Mouse (Mus musculus): ENCODE data around the gene Armt1. TPM values are rescaled to one million over a fixed set of nuclear protein-coding genes. Genes with fewer than 3 reads are reported as not detected.
A peak's percentile ranks its signal among the peaks of the same experiment; 100 is the strongest.

Gene Armt1
- polyA plus RNA-seq, 1 experiment from 2014 or later = 33.6 TPM

GRCm38 (mm10) chr10:4469406-4469805, 37.1 kb downstream of the Armt1 start:
- Histone ChIP-seq H3K4me3 (no peak overlapping the region), H3K36me3 (no peaks in the 10 kb centered on the region), H3K27me3 (ENCODE audit: low read depth, poor library complexity, severe bottlenecking) (no peaks in the 10 kb centered on the region), H3K27ac (no peak overlapping the region), H3K4me1 (peaks cover 7% of the 10 kb centered on the region; the same call in 1 of the 2 replicates), H3K9me3 (replicated peaks) (no peaks in the 10 kb centered on the region)
- 91% methylated on average over 3 of the region's 3 CpGs for WGBS
- no peak for DNase-seq (ENCODE audit: low spot score)

GRCm38 (mm10) chr10:4473591-4473993, 41.3 kb downstream of the Armt1 start:
- Histone ChIP-seq H3K9me3 (replicated peaks) (no peaks in the 10 kb centered on the region), H3K27ac (no peak overlapping the region), H3K4me3 (no peak overlapping the region), H3K27me3 (ENCODE audit: low read depth, poor library complexity, severe bottlenecking) (no peaks in the 10 kb centered on the region), H3K4me1 (no peaks in the 10 kb centered on the region), H3K36me3 (no peaks in the 10 kb centered on the region)
- WGBS = 69% methylated on average over 11 of the region's 11 CpGs
- DNase-seq (ENCODE audit: low spot score) = no peak

GRCm38 (mm10) chr10:4475431-4475830, 43.2 kb downstream of the Armt1 start:
- H3K4me3 ChIP-seq = no peak overlapping the region
- H3K36me3 ChIP-seq = no peaks in the 10 kb centered on the region
- WGBS = 94% methylated on average over 3 of the region's 3 CpGs
- no peak for DNase-seq (ENCODE audit: low spot score)
- no peaks in the 10 kb centered on the region for H3K9me3 ChIP-seq (replicated peaks)
- no peaks in the 10 kb centered on the region; the same call in 1 of the 2 replicates for H3K4me1 ChIP-seq
- H3K27me3 ChIP-seq (ENCODE audit: low read depth, poor library complexity, severe bottlenecking) = no peaks in the 10 kb centered on the region
- no peak overlapping the region for H3K27ac ChIP-seq

- 89% methylated on average over 5 of the region's 5 CpGs for WGBS
- no peak for DNase-seq (ENCODE audit: low spot score)
- Histone ChIP-seq H3K27me3 (ENCODE audit: low read depth, poor library complexity, severe bottlenecking) (no peaks in the 10 kb centered on the region), H3K9me3 (replicated peaks) (no peaks in the 10 kb centered on the region), H3K4me1 (peaks cover 11% of the 10 kb centered on the region), H3K36me3 (no peaks in the 10 kb centered on the region), H3K27ac (no peak overlapping the region), H3K4me3 (no peak overlapping the region)
Measured at GRCm38 (mm10) chr10:4476604-4477003, 44.3 kb downstream of the Armt1 start.

- peaks cover 22% of the 10 kb centered on the region for H3K4me1 ChIP-seq
- H3K4me3 ChIP-seq = no peak overlapping the region
- DNase-seq (ENCODE audit: low spot score) = peak; percentile 41
- no peaks in the 10 kb centered on the region for H3K27me3 ChIP-seq (ENCODE audit: low read depth, poor library complexity, severe bottlenecking)
- H3K27ac ChIP-seq = no peak overlapping the region
- 54% methylated on average over 3 of the region's 3 CpGs for WGBS
- H3K9me3 ChIP-seq (replicated peaks) = no peaks in the 10 kb centered on the region
- H3K36me3 ChIP-seq = no peaks in the 10 kb centered on the region
Measured at GRCm38 (mm10) chr10:4480929-4481328, 48.7 kb downstream of the Armt1 start.

- no peaks in the 10 kb centered on the region for H3K9me3 ChIP-seq (replicated peaks)
- WGBS = 86% methylated on average over 8 of the region's 8 CpGs
- no peak for DNase-seq (ENCODE audit: low spot score)
Measured at GRCm38 (mm10) chr10:4481695-4482094, 49.4 kb downstream of the Armt1 start.

GRCm38 (mm10) chr10:4482355-4482754, 50.1 kb downstream of the Armt1 start, which contains the start of gene Ccdc170:
Ccdc170 (plus strand) TSS chr10:4482502.
- no peaks in the 10 kb centered on the region for H3K9me3 ChIP-seq (replicated peaks)
- H3K27me3 ChIP-seq (ENCODE audit: low read depth, poor library complexity, severe bottlenecking) = no peaks in the 10 kb centered on the region
- DNase-seq (ENCODE audit: low spot score) = no peak
- WGBS = 49% methylated on average over 11 of the region's 11 CpGs
- H3K4me3 ChIP-seq = no peak within 1 kb of the TSS
- peak within 1 kb of the TSS; percentile 66 for H3K27ac ChIP-seq
- H3K36me3 ChIP-seq = no peaks in the 10 kb centered on the region
- H3K4me1 ChIP-seq = peaks cover 22% of the 10 kb centered on the region

More at GRCm38 (mm10) chr10:4481695-4482094, 49.4 kb downstream of the Armt1 start:
- H3K27me3 ChIP-seq (ENCODE audit: low read depth, poor library complexity, severe bottlenecking) = no peaks in the 10 kb centered on the region
- no peaks in the 10 kb centered on the region for H3K36me3 ChIP-seq
- peaks cover 22% of the 10 kb centered on the region for H3K4me1 ChIP-seq
- H3K4me3 ChIP-seq = no peak overlapping the region
- 0 out of 2 replicates have a peak overlapping the region, but pooled peaks have one; percentile 66 for H3K27ac ChIP-seq

GRCm38 (mm10) chr10:4483848-4484247, 51.6 kb downstream of the Armt1 start:
- WGBS = 91% methylated on average over 1 of the region's 1 CpGs
- no peak for DNase-seq (ENCODE audit: low spot score)
- Histone ChIP-seq H3K27me3 (ENCODE audit: low read depth, poor library complexity, severe bottlenecking) (no peaks in the 10 kb centered on the region), H3K36me3 (no peaks in the 10 kb centered on the region), H3K27ac (no peak overlapping the region), H3K4me1 (peaks cover 22% of the 10 kb centered on the region), H3K9me3 (replicated peaks) (no peaks in the 10 kb centered on the region), H3K4me3 (no peak overlapping the region)

GRCm38 (mm10) chr10:4484986-4485385, 52.7 kb downstream of the Armt1 start:
- no peaks in the 10 kb centered on the region for H3K36me3 ChIP-seq
- DNase-seq (ENCODE audit: low spot score) = no peak
- 73% methylated on average over 9 of the region's 9 CpGs for WGBS
- peaks cover 22% of the 10 kb centered on the region for H3K4me1 ChIP-seq
- H3K27me3 ChIP-seq (ENCODE audit: low read depth, poor library complexity, severe bottlenecking) = no peaks in the 10 kb centered on the region
- H3K4me3 ChIP-seq = no peak overlapping the region
- no peak overlapping the region for H3K27ac ChIP-seq
- H3K9me3 ChIP-seq (replicated peaks) = no peaks in the 10 kb centered on the region

GRCm38 (mm10) chr10:4489865-4490264, 57.6 kb downstream of the Armt1 start:
- Histone ChIP-seq H3K36me3 (no peaks in the 10 kb centered on the region), H3K4me3 (no peak overlapping the region), H3K27me3 (ENCODE audit: low read depth, poor library complexity, severe bottlenecking) (no peaks in the 10 kb centered on the region), H3K9me3 (replicated peaks) (no peaks in the 10 kb centered on the region), H3K4me1 (no peaks in the 10 kb centered on the region), H3K27ac (no peak overlapping the region)
- whole genome bisulfite sequencing = 82% methylated on average over 5 of the region's 5 CpGs
- DNase-seq (ENCODE audit: low spot score) = no peak

- no peak for DNase-seq (ENCODE audit: low spot score)
- 65% methylated on average over 3 of the region's 3 CpGs for WGBS
Measured at GRCm38 (mm10) chr10:4491281-4491680, 59.0 kb downstream of the Armt1 start.

GRCm38 (mm10) chr10:4492045-4492444, 59.8 kb downstream of the Armt1 start:
- Histone ChIP-seq H3K9me3 (replicated peaks) (no peaks in the 10 kb centered on the region), H3K27ac (no peak overlapping the region), H3K4me3 (no peak overlapping the region), H3K36me3 (no peaks in the 10 kb centered on the region), H3K27me3 (ENCODE audit: low read depth, poor library complexity, severe bottlenecking) (no peaks in the 10 kb centered on the region), H3K4me1 (no peaks in the 10 kb centered on the region)
- 41% methylated on average over 1 of the region's 1 CpGs for WGBS
- no peak for DNase-seq (ENCODE audit: low spot score)

More at GRCm38 (mm10) chr10:4491281-4491680, 59.0 kb downstream of the Armt1 start:
- no peaks in the 10 kb centered on the region for H3K4me1 ChIP-seq
- no peak overlapping the region for H3K27ac ChIP-seq
- no peaks in the 10 kb centered on the region for H3K9me3 ChIP-seq (replicated peaks)
- no peak overlapping the region for H3K4me3 ChIP-seq
- no peaks in the 10 kb centered on the region for H3K36me3 ChIP-seq
- no peaks in the 10 kb centered on the region for H3K27me3 ChIP-seq (ENCODE audit: low read depth, poor library complexity, severe bottlenecking)

- Histone ChIP-seq H3K36me3 (no peaks in the 10 kb centered on the region), H3K27me3 (ENCODE audit: low read depth, poor library complexity, severe bottlenecking) (no peaks in the 10 kb centered on the region), H3K4me3 (no peak overlapping the region), H3K4me1 (no peaks in the 10 kb centered on the region), H3K27ac (no peak overlapping the region), H3K9me3 (replicated peaks) (no peaks in the 10 kb centered on the region)
- 10% methylated on average over 4 of the region's 4 CpGs for WGBS
- DNase-seq (ENCODE audit: low spot score) = no peak
Measured at GRCm38 (mm10) chr10:4492909-4493308, 60.6 kb downstream of the Armt1 start.

- no peak for DNase-seq (ENCODE audit: low spot score)
- Histone ChIP-seq H3K4me1 (no peaks in the 10 kb centered on the region), H3K27ac (no peak overlapping the region), H3K27me3 (ENCODE audit: low read depth, poor library complexity, severe bottlenecking) (no peaks in the 10 kb centered on the region), H3K4me3 (no peak overlapping the region), H3K9me3 (replicated peaks) (no peaks in the 10 kb centered on the region), H3K36me3 (no peaks in the 10 kb centered on the region)
- 93% methylated on average over 8 of the region's 8 CpGs for WGBS
Measured at GRCm38 (mm10) chr10:4503251-4503650, 71.0 kb downstream of the Armt1 start.

All from limb, embryonic 10.5 days (tissue).